Mouse (Mus musculus): ENCODE data around the gene Xdh. TPM values are rescaled to one million over a fixed set of nuclear protein-coding genes. Genes with fewer than 3 reads are reported as not detected.

The Xdh gene
- polyA plus RNA-seq (2012; rRNA removed), result 4.6 and 5.1 TPM in 2 replicates

- no peak for DNase-seq
- 71% methylated on average over 13 of the region's 13 CpGs for WGBS
- TF ChIP-seq POLR2A (IDR thresholded peaks at IDR 0.05; ENCODE audit: borderline replicate concordance, insufficient read depth, low read length), result no peak
- no peak for TF ChIP-seq CTCF (IDR thresholded peaks at IDR 0.05; ENCODE audit: borderline replicate concordance, insufficient read depth, low read depth, low read length)
- Histone ChIP-seq H3K4me1 (ENCODE audit: control insufficient read depth, insufficient read depth, low read length) (no peaks in the 10 kb centered on the region), H3K27me3 (ENCODE audit: control insufficient read depth, insufficient read depth, low read length) (no peaks in the 10 kb centered on the region), H3K4me3 (replicated peaks; ENCODE audit: insufficient read depth, low read depth, low read length) (no peak within 1 kb of the TSS), H3K27ac (ENCODE audit: insufficient read depth, low read length) (no peak within 1 kb of the TSS)
Observed at GRCm38 (mm10) chr17:73950062-73950735, at the start of gene Xdh. Gene Xdh, minus strand, starts transcription at chr17:73950196.

- Histone ChIP-seq H3K27me3 (ENCODE audit: control insufficient read depth, insufficient read depth, low read length) (no peaks in the 10 kb centered on the region), H3K4me3 (replicated peaks; ENCODE audit: insufficient read depth, low read depth, low read length) (no peak overlapping the region), H3K27ac (ENCODE audit: insufficient read depth, low read length) (no peak overlapping the region), H3K4me1 (ENCODE audit: control insufficient read depth, insufficient read depth, low read length) (no peaks in the 10 kb centered on the region)
- DNase-seq, result no peak
- no peak for TF ChIP-seq CTCF (IDR thresholded peaks at IDR 0.05; ENCODE audit: borderline replicate concordance, insufficient read depth, low read depth, low read length)
- TF ChIP-seq POLR2A (IDR thresholded peaks at IDR 0.05; ENCODE audit: borderline replicate concordance, insufficient read depth, low read length), result no peak
- 91% methylated on average over 13 of the region's 13 CpGs for WGBS
Observed at GRCm38 (mm10) chr17:73995907-73996645, 46.1 kb upstream of the Xdh start.

GRCm38 (mm10) chr17:73991264-73991663 lies 41.3 kb upstream of the Xdh start:
- no peaks in the 10 kb centered on the region for H3K27me3 ChIP-seq (ENCODE audit: control insufficient read depth, insufficient read depth, low read length)
- no peak for TF ChIP-seq POLR2A (IDR thresholded peaks at IDR 0.05; ENCODE audit: borderline replicate concordance, insufficient read depth, low read length)
- TF ChIP-seq CTCF (IDR thresholded peaks at IDR 0.05; ENCODE audit: borderline replicate concordance, insufficient read depth, low read depth, low read length), result no peak
- DNase-seq, result no peak
- no peak overlapping the region for H3K27ac ChIP-seq (ENCODE audit: insufficient read depth, low read length)
- no peaks in the 10 kb centered on the region for H3K4me1 ChIP-seq (ENCODE audit: control insufficient read depth, insufficient read depth, low read length)
- H3K4me3 ChIP-seq (replicated peaks; ENCODE audit: insufficient read depth, low read depth, low read length), result no peak overlapping the region
- WGBS, result 80% methylated on average over 4 of the region's 4 CpGs

- no peak for DNase-seq
- TF ChIP-seq POLR2A (IDR thresholded peaks at IDR 0.05; ENCODE audit: borderline replicate concordance, insufficient read depth, low read length), result no peak
- TF ChIP-seq CTCF (IDR thresholded peaks at IDR 0.05; ENCODE audit: borderline replicate concordance, insufficient read depth, low read depth, low read length), result no peak
- 79% methylated on average over 2 of the region's 2 CpGs for WGBS
- Histone ChIP-seq H3K27ac (ENCODE audit: insufficient read depth, low read length) (no peak overlapping the region), H3K4me1 (ENCODE audit: control insufficient read depth, insufficient read depth, low read length) (no peaks in the 10 kb centered on the region), H3K27me3 (ENCODE audit: control insufficient read depth, insufficient read depth, low read length) (no peaks in the 10 kb centered on the region), H3K4me3 (replicated peaks; ENCODE audit: insufficient read depth, low read depth, low read length) (no peak overlapping the region)
Observed at GRCm38 (mm10) chr17:73986571-73986970, 36.6 kb upstream of the Xdh start.

- TF ChIP-seq CTCF (IDR thresholded peaks at IDR 0.05; ENCODE audit: borderline replicate concordance, insufficient read depth, low read depth, low read length), result no peak
- TF ChIP-seq POLR2A (IDR thresholded peaks at IDR 0.05; ENCODE audit: borderline replicate concordance, insufficient read depth, low read length), result no peak
- no peak for DNase-seq
- Histone ChIP-seq H3K27me3 (ENCODE audit: control insufficient read depth, insufficient read depth, low read length) (no peaks in the 10 kb centered on the region), H3K4me1 (ENCODE audit: control insufficient read depth, insufficient read depth, low read length) (no peaks in the 10 kb centered on the region), H3K4me3 (replicated peaks; ENCODE audit: insufficient read depth, low read depth, low read length) (no peak overlapping the region), H3K27ac (ENCODE audit: insufficient read depth, low read length) (no peak overlapping the region)
- 86% methylated on average over 4 of the region's 4 CpGs for WGBS
Observed at GRCm38 (mm10) chr17:73985936-73986335, 35.9 kb upstream of the Xdh start.

GRCm38 (mm10) chr17:73984508-73984907 lies 34.5 kb upstream of the Xdh start:
- WGBS, result 27% methylated on average over 4 of the region's 4 CpGs
- H3K4me1 ChIP-seq (ENCODE audit: control insufficient read depth, insufficient read depth, low read length), result no peaks in the 10 kb centered on the region
- no peak overlapping the region for H3K27ac ChIP-seq (ENCODE audit: insufficient read depth, low read length)
- no peak overlapping the region for H3K4me3 ChIP-seq (replicated peaks; ENCODE audit: insufficient read depth, low read depth, low read length)
- no peak for DNase-seq
- TF ChIP-seq POLR2A (IDR thresholded peaks at IDR 0.05; ENCODE audit: borderline replicate concordance, insufficient read depth, low read length), result no peak
- no peak for TF ChIP-seq CTCF (IDR thresholded peaks at IDR 0.05; ENCODE audit: borderline replicate concordance, insufficient read depth, low read depth, low read length)
- no peaks in the 10 kb centered on the region for H3K27me3 ChIP-seq (ENCODE audit: control insufficient read depth, insufficient read depth, low read length)

GRCm38 (mm10) chr17:73982871-73983270 lies 32.9 kb upstream of the Xdh start:
- Histone ChIP-seq H3K4me1 (ENCODE audit: control insufficient read depth, insufficient read depth, low read length) (no peaks in the 10 kb centered on the region), H3K4me3 (replicated peaks; ENCODE audit: insufficient read depth, low read depth, low read length) (no peak overlapping the region), H3K27me3 (ENCODE audit: control insufficient read depth, insufficient read depth, low read length) (no peaks in the 10 kb centered on the region), H3K27ac (ENCODE audit: insufficient read depth, low read length) (no peak overlapping the region)
- 67% methylated on average over 1 of the region's 1 CpGs for WGBS
- no peak for DNase-seq
- TF ChIP-seq CTCF (IDR thresholded peaks at IDR 0.05; ENCODE audit: borderline replicate concordance, insufficient read depth, low read depth, low read length) (no peak), POLR2A (IDR thresholded peaks at IDR 0.05; ENCODE audit: borderline replicate concordance, insufficient read depth, low read length) (no peak)

- Histone ChIP-seq H3K4me1 (ENCODE audit: control insufficient read depth, insufficient read depth, low read length) (no peaks in the 10 kb centered on the region), H3K27me3 (ENCODE audit: control insufficient read depth, insufficient read depth, low read length) (no peaks in the 10 kb centered on the region), H3K4me3 (replicated peaks; ENCODE audit: insufficient read depth, low read depth, low read length) (no peak overlapping the region), H3K27ac (ENCODE audit: insufficient read depth, low read length) (no peak overlapping the region)
- DNase-seq, result no peak
- TF ChIP-seq POLR2A (IDR thresholded peaks at IDR 0.05; ENCODE audit: borderline replicate concordance, insufficient read depth, low read length) (no peak), CTCF (IDR thresholded peaks at IDR 0.05; ENCODE audit: borderline replicate concordance, insufficient read depth, low read depth, low read length) (no peak)
Observed at GRCm38 (mm10) chr17:73976066-73976465, 26.1 kb upstream of the Xdh start.

Data from cerebellum, adult 2 months (tissue).